Mouse (Mus musculus): Measurements from ENCODE around the gene Kcnd3. TPM values are rescaled to one million over a fixed set of nuclear protein-coding genes. Genes with fewer than 3 reads are reported as not detected.

The Kcnd3 gene
- 1.0 and 1.1 TPM in 2 replicates for polyA plus RNA-seq (2016; fragmentation: Nextera tagmentation; extraction: Ambion mirVana)

GRCm38 (mm10) chr3:105451627-105452555 is at the start of gene Kcnd3:
Gene Kcnd3 (plus strand): TSS chr3:105452330.
- ATAC-seq (ENCODE audit: insufficient number of reproducible peaks, insufficient read depth, low FRiP score, low TSS enrichment): peak; percentile 59; the same call in 1 of the 2 replicates
- peaks cover 20% of the 10 kb centered on the region; the same call in 1 of the 2 replicates for H3K4me1 ChIP-seq
- no peaks in the 10 kb centered on the region for H3K9me3 ChIP-seq
- H3K4me2 ChIP-seq (replicated peaks): peak within 1 kb of the TSS; percentile 100
- H3K36me3 ChIP-seq: no peaks in the 10 kb centered on the region
- no peak within 1 kb of the TSS for H3K27ac ChIP-seq
- WGBS: 2% methylated on average over 61 of the region's 98 CpGs
- peak within 1 kb of the TSS; percentile 66 for H3K4me3 ChIP-seq
- H3K27me3 ChIP-seq: peaks cover 64% of the 10 kb centered on the region
- H3K9ac ChIP-seq: peak within 1 kb of the TSS; percentile 66

- Histone ChIP-seq H3K27ac (no peak overlapping the region), H3K4me2 (replicated peaks) (no peak overlapping the region), H3K9ac (no peak overlapping the region), H3K9me3 (no peaks in the 10 kb centered on the region), H3K4me1 (no peaks in the 10 kb centered on the region; the same call in 1 of the 2 replicates), H3K36me3 (no peaks in the 10 kb centered on the region), H3K4me3 (no peak overlapping the region), H3K27me3 (no peaks in the 10 kb centered on the region)
- no peak for ATAC-seq (ENCODE audit: insufficient number of reproducible peaks, insufficient read depth, low FRiP score, low TSS enrichment)
- WGBS: 67% methylated on average over 5 of the region's 5 CpGs
These were observed 49.5 kb upstream of the Kcnd3 start for GRCm38 (mm10) chr3:105402676-105403075.

DNA sequence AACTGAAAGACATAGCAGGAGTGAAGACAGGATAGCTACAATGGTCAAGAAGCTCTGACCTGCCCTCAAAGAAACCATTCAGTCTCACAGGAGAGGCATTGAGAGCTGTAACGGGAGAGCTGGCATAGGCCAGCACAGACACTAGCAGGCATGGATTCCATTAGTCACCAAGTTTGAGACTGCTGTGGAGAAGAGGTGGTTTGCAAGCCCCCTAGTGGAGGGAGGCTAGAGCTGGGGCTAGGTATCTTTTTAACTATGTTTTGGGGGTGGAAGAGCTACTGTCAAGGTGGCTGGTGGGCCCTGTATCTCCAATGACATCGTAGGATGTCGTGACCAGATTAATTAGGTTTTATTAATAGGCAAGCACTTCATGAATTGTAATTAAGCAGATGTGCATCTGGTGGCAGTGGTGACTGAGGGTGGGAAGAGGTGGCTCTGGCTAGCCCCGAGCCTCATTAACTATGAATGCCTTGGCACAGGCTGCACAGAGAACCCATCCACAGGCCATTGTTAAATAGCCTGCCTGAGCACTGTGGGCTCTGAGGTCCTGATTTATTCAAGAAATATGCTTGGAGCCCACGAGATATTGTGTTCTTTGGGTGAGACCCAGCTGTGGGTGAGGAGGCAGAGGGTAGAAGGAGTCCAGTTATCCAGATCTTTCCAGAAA is 48.6 kb upstream of the Kcnd3 start:
- ATAC-seq (ENCODE audit: insufficient number of reproducible peaks, insufficient read depth, low FRiP score, low TSS enrichment): no peak
- no peaks in the 10 kb centered on the region for H3K36me3 ChIP-seq
- H3K4me2 ChIP-seq (replicated peaks): no peak overlapping the region
- no peaks in the 10 kb centered on the region for H3K27me3 ChIP-seq
- H3K4me3 ChIP-seq: no peak overlapping the region
- H3K9ac ChIP-seq: no peak overlapping the region
- no peaks in the 10 kb centered on the region; the same call in 1 of the 2 replicates for H3K4me1 ChIP-seq
- no peaks in the 10 kb centered on the region for H3K9me3 ChIP-seq
- 66% methylated on average over 5 of the region's 5 CpGs for WGBS
- no peak overlapping the region for H3K27ac ChIP-seq

- Histone ChIP-seq H3K36me3 (no peaks in the 10 kb centered on the region), H3K4me2 (replicated peaks) (no peak overlapping the region), H3K9me3 (no peaks in the 10 kb centered on the region), H3K27ac (no peak overlapping the region), H3K4me3 (no peak overlapping the region), H3K27me3 (no peaks in the 10 kb centered on the region), H3K9ac (no peak overlapping the region), H3K4me1 (no peaks in the 10 kb centered on the region; the same call in 1 of the 2 replicates)
- no peak for ATAC-seq (ENCODE audit: insufficient number of reproducible peaks, insufficient read depth, low FRiP score, low TSS enrichment)
- WGBS: 80% methylated on average over 4 of the region's 4 CpGs
These were observed 48.1 kb upstream of the Kcnd3 start for GRCm38 (mm10) chr3:105404077-105404446.

DNA sequence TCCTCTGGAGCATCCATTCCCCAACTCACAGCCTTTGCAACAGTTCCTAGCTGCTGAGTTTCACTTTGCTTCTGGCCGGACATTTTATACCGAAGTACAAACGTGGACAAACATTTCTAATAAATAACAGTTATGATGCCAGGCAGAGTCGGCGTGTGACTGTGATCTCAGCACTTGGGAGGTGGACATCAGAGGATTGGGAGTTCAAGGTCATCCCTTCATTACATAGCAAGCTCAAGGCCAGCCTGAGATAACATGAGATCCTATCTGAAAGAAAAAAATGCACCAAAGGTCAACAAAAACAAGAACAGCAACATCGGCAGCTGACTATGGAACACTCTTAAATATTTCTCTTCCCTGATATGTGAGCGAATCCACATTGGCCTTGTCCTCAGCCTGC is 46.6 kb upstream of the Kcnd3 start:
- no peak for ATAC-seq (ENCODE audit: insufficient number of reproducible peaks, insufficient read depth, low FRiP score, low TSS enrichment)
- H3K27ac ChIP-seq: no peak overlapping the region
- no peak overlapping the region for H3K9ac ChIP-seq
- no peak overlapping the region for H3K4me3 ChIP-seq
- no peaks in the 10 kb centered on the region for H3K27me3 ChIP-seq
- 80% methylated on average over 7 of the region's 7 CpGs for WGBS
- H3K9me3 ChIP-seq: no peaks in the 10 kb centered on the region
- no peaks in the 10 kb centered on the region; the same call in 1 of the 2 replicates for H3K4me1 ChIP-seq
- H3K36me3 ChIP-seq: no peaks in the 10 kb centered on the region
- no peak overlapping the region for H3K4me2 ChIP-seq (replicated peaks)

DNA sequence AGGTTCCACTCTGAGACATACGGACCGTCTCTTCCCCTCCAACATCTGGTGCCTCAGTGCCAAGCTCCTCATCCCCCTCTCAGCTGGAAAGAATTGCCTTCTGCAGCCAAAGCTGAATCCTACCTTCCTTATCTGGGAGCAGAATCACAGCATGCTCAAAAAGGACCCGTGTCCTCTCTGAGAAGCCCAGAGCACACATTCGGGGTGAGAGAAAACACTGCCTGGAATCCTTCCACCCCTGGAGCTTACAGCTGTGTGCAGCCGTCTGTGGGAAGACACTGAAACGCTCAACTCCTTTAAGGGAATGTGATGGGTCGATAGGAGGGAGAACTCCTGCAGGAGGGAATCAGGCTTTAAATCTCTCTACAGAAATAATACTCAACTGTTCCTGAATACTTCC is 46.1 kb upstream of the Kcnd3 start:
- ATAC-seq (ENCODE audit: insufficient number of reproducible peaks, insufficient read depth, low FRiP score, low TSS enrichment): no peak
- Histone ChIP-seq H3K36me3 (no peaks in the 10 kb centered on the region), H3K4me3 (no peak overlapping the region), H3K9ac (no peak overlapping the region), H3K4me2 (replicated peaks) (no peak overlapping the region), H3K4me1 (no peaks in the 10 kb centered on the region; the same call in 1 of the 2 replicates), H3K27me3 (no peaks in the 10 kb centered on the region), H3K27ac (no peak overlapping the region), H3K9me3 (no peaks in the 10 kb centered on the region)
- WGBS: 43% methylated on average over 7 of the region's 7 CpGs

GRCm38 (mm10) chr3:105408211-105408610 is 43.9 kb upstream of the Kcnd3 start:
- no peak overlapping the region for H3K9ac ChIP-seq
- no peaks in the 10 kb centered on the region; the same call in 1 of the 2 replicates for H3K4me1 ChIP-seq
- H3K36me3 ChIP-seq: no peaks in the 10 kb centered on the region
- no peak overlapping the region for H3K27ac ChIP-seq
- H3K9me3 ChIP-seq: no peaks in the 10 kb centered on the region
- no peak overlapping the region for H3K4me3 ChIP-seq
- 58% methylated on average over 3 of the region's 3 CpGs for WGBS
- no peak overlapping the region for H3K4me2 ChIP-seq (replicated peaks)
- no peaks in the 10 kb centered on the region for H3K27me3 ChIP-seq
- ATAC-seq (ENCODE audit: insufficient number of reproducible peaks, insufficient read depth, low FRiP score, low TSS enrichment): peak; percentile 61; the same call in 1 of the 2 replicates

DNA sequence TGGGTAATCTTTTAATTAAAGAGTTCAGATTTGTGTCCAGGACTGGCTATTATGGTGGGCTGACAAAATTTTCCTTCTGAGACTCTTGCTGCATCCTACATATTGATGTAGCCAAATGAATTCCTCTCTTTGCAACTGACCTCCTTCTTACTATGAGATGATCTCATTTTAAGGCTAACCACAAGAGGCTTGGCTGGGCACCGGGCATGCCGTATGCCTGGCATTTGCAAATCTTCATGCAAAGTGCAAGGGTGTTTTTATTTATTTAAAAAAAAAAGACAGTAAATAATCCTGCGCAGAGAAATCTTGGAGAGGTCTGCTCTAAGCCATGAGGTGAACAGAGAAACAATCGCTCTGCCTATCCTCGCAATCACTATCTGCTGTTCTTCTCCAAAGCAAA is 41.3 kb upstream of the Kcnd3 start:
- Histone ChIP-seq H3K4me2 (replicated peaks) (no peak overlapping the region), H3K4me1 (no peaks in the 10 kb centered on the region; the same call in 1 of the 2 replicates), H3K36me3 (no peaks in the 10 kb centered on the region), H3K9me3 (no peaks in the 10 kb centered on the region), H3K27ac (no peak overlapping the region), H3K27me3 (no peaks in the 10 kb centered on the region), H3K9ac (no peak overlapping the region), H3K4me3 (no peak overlapping the region)
- no peak for ATAC-seq (ENCODE audit: insufficient number of reproducible peaks, insufficient read depth, low FRiP score, low TSS enrichment)
- WGBS: 94% methylated on average over 5 of the region's 5 CpGs

DNA sequence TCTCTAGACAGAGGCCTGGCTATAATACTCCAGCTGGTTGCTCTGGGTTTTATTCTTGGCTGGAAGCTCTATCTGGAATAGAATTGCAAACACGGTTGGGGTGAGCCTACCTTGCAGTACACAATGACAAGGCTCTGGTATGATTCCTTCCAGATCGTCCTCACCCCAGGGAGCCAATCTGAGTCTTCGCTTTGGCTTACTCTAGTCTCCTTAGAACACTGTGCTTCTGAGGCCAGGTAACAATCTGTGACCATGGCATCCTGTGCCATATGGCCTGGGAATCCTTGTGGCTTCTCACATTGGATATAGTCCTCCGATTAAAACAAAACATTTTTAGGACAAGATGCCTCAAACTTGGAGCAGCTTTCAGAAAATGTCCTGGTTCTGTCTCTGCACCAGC is 40.4 kb upstream of the Kcnd3 start:
- no peak overlapping the region for H3K4me2 ChIP-seq (replicated peaks)
- 76% methylated on average over 4 of the region's 4 CpGs for WGBS
- H3K27me3 ChIP-seq: no peaks in the 10 kb centered on the region
- no peak overlapping the region for H3K9ac ChIP-seq
- H3K4me1 ChIP-seq: no peaks in the 10 kb centered on the region
- H3K27ac ChIP-seq: no peak overlapping the region
- no peak for ATAC-seq (ENCODE audit: insufficient number of reproducible peaks, insufficient read depth, low FRiP score, low TSS enrichment)
- H3K36me3 ChIP-seq: no peaks in the 10 kb centered on the region
- no peak overlapping the region for H3K4me3 ChIP-seq
- H3K9me3 ChIP-seq: no peaks in the 10 kb centered on the region

- Histone ChIP-seq H3K9me3 (no peaks in the 10 kb centered on the region), H3K36me3 (no peaks in the 10 kb centered on the region), H3K4me3 (no peak overlapping the region), H3K4me2 (replicated peaks) (no peak overlapping the region), H3K27ac (no peak overlapping the region), H3K27me3 (no peaks in the 10 kb centered on the region), H3K4me1 (no peaks in the 10 kb centered on the region), H3K9ac (no peak overlapping the region)
- WGBS: 72% methylated on average over 2 of the region's 2 CpGs
- ATAC-seq (ENCODE audit: insufficient number of reproducible peaks, insufficient read depth, low FRiP score, low TSS enrichment): no peak
These were observed 39.9 kb upstream of the Kcnd3 start for GRCm38 (mm10) chr3:105412229-105412628.

DNA sequence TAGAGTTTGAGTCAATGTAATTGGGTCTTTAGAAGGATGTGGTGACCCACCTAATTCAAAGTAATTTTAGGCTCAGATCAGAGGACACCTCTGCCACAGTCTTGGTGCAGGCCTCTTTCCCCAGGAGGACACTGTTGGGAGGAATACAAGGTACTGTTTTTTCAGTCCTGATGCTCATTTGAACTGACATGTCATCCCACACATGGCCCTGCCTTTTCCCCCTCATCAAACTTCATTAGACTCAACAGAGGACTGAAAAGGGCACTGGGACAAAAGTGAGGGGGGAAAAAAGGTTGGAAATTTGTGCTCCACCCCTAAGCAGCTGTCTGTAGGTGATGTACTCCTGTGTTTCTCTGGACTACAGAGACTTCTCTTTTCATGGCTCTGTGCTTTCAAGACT is 39.4 kb upstream of the Kcnd3 start:
- no peak for ATAC-seq (ENCODE audit: insufficient number of reproducible peaks, insufficient read depth, low FRiP score, low TSS enrichment)
- H3K9ac ChIP-seq: no peak overlapping the region
- no peaks in the 10 kb centered on the region for H3K36me3 ChIP-seq
- no peak overlapping the region for H3K4me3 ChIP-seq
- H3K4me1 ChIP-seq: no peaks in the 10 kb centered on the region
- H3K4me2 ChIP-seq (replicated peaks): no peak overlapping the region
- no peaks in the 10 kb centered on the region for H3K9me3 ChIP-seq
- H3K27ac ChIP-seq: no peak overlapping the region
- H3K27me3 ChIP-seq: no peaks in the 10 kb centered on the region

- WGBS: 89% methylated on average over 1 of the region's 1 CpGs
- Histone ChIP-seq H3K9ac (no peak overlapping the region), H3K36me3 (no peaks in the 10 kb centered on the region), H3K27me3 (no peaks in the 10 kb centered on the region), H3K9me3 (no peaks in the 10 kb centered on the region), H3K4me2 (replicated peaks) (no peak overlapping the region), H3K27ac (no peak overlapping the region), H3K4me1 (no peaks in the 10 kb centered on the region), H3K4me3 (no peak overlapping the region)
- no peak for ATAC-seq (ENCODE audit: insufficient number of reproducible peaks, insufficient read depth, low FRiP score, low TSS enrichment)
These were observed 33.7 kb upstream of the Kcnd3 start for GRCm38 (mm10) chr3:105418441-105418840.
